19 mouse cellular contexts compared by ENCODE assay signal in the genomic region with DNA sequence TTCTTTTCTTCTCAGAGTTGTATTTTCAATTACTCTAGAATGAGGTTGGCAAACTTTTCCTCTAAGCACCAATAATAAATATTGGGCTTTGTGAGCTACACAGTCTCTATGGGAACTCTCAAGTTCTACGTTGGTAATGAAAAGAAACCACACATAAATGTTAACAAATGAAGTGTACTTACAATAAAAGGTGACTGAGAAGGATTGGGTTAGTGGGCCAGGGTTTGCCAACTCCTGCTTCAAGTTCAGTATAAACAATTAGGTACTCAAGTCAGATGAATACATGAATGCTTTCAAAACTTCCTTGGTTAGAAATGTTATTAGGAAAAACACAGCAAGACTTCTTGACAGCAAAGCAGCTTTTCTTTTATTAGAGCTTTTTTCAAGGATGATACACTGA.
"Had no signal": no experiment of that assay in that cellular context is flagged by ENCODE, and none has a peak within 500 bp of the region (broad histone marks: within the 10 kb centered on the region; RNA-seq: fewer than 3 reads in every experiment).

No protein-coding gene starts in this region.

- H3K4me1 ChIP-seq: midbrain, embryonic 12.5 days; stomach, embryonic 15.5 days had no signal

- H3K9ac ChIP-seq: limb, embryonic 13.5 days; liver, embryonic 12.5 days; liver, embryonic 15.5 days; midbrain, embryonic 12.5 days; neural tube, embryonic 13.5 days; stomach, embryonic 15.5 days had no signal

- H3K4me2 ChIP-seq: limb, embryonic 13.5 days; liver, embryonic 12.5 days; liver, embryonic 15.5 days; midbrain, embryonic 12.5 days; neural tube, embryonic 13.5 days; stomach, embryonic 15.5 days had no signal

- ATAC-seq: liver, embryonic 12.5 days; midbrain, embryonic 16.5 days had no signal

- H3K9me3 ChIP-seq: limb, embryonic 10.5 days; limb, embryonic 13.5 days; liver, embryonic 12.5 days; liver, embryonic 15.5 days; midbrain, embryonic 12.5 days; neural tube, embryonic 13.5 days; stomach, embryonic 15.5 days had no signal

- H3K27ac ChIP-seq: limb, embryonic 10.5 days; limb, embryonic 13.5 days; liver, embryonic 12.5 days; liver, embryonic 15.5 days; midbrain, embryonic 12.5 days; neural tube, embryonic 13.5 days; stomach, embryonic 15.5 days had no signal

- H3K36me3 ChIP-seq: liver, embryonic 12.5 days; midbrain, embryonic 12.5 days; neural tube, embryonic 13.5 days; stomach, embryonic 15.5 days had no signal

- H3K4me3 ChIP-seq: limb, embryonic 10.5 days; limb, embryonic 13.5 days; liver, embryonic 12.5 days; liver, embryonic 15.5 days; midbrain, embryonic 12.5 days; myocyte; neural tube, embryonic 13.5 days; stomach, embryonic 15.5 days had no signal

- DNase-seq: kidney, adult 11 months; kidney, adult 8-10 months; kidney, postnatal 14 days; kidney, postnatal 4 days; layer of hippocampus, adult 9-11 months; liver; retina, postnatal 1 day; right cerebral cortex, postnatal 25 days; spleen, adult 18-20 months; thymus, postnatal 25 days had no signal

- H3K27me3 ChIP-seq: limb, embryonic 13.5 days; liver, embryonic 12.5 days; liver, embryonic 15.5 days; midbrain, embryonic 12.5 days; neural tube, embryonic 13.5 days; stomach, embryonic 15.5 days had no signal
